Mouse (Mus musculus): Measurements from ENCODE around the gene Ptprm.

GRCm38 (mm10) chr17:66712456-66713205 is 641.6 kb downstream of the Ptprm start:
- TF ChIP-seq CTCF (IDR thresholded peaks at IDR 0.05): no peak
- TF ChIP-seq EP300 (IDR thresholded peaks at IDR 0.05): no peak
